ENCODE assay signal across 8 mouse cellular contexts in the genomic region with DNA sequence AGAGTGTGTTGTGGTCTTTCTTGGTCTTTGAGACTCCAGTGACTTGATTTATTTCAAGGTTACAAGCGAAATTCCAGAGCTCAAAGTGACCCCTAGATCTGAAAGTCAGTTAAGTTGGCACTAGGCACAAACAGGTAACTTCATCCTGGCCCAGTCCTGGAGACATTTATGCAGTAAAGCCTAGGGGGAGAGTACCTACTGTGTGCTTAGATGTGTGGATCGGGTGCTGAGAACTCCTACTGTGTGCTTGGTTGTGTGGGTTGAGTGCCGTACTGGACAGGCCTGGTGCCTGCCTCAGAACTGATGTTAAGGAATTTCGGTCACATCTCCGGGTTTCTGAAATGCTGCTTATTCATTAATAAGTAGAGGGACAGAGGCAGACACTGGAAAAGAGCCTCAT. TPM values are rescaled to one million over a fixed set of nuclear protein-coding genes. Genes with fewer than 3 reads are reported as not detected.
DNase-seq lines count a peak whose midpoint lies in the region; ATAC-seq and TF ChIP-seq lines count a peak whose summit lies in the region.

No protein-coding gene starts in this region.

- no peaks in the 10 kb centered on the region for H3K27me3 ChIP-seq in heart, embryonic 12.5 days (replicated peaks)
- no peaks in the 10 kb centered on the region for H3K27me3 ChIP-seq in C2C12 (ENCODE audit: control insufficient read depth, insufficient read depth, insufficient read length)
- no peaks in the 10 kb centered on the region for H3K27me3 ChIP-seq in forebrain, embryonic 12.5 days
- H3K27me3 ChIP-seq in liver, embryonic 13.5 days: no peaks in the 10 kb centered on the region

- peak overlapping the region; percentile 96 for H3K4me2 ChIP-seq in heart, embryonic 12.5 days
- H3K4me2 ChIP-seq in forebrain, embryonic 12.5 days: peak overlapping the region; percentile 92
- peak overlapping the region; percentile 82 for H3K4me2 ChIP-seq in liver, embryonic 13.5 days

- H3K9me3 ChIP-seq in heart, embryonic 12.5 days (replicated peaks): no peaks in the 10 kb centered on the region
- no peaks in the 10 kb centered on the region for H3K9me3 ChIP-seq in forebrain, embryonic 12.5 days
- H3K9me3 ChIP-seq in liver, embryonic 13.5 days (replicated peaks): no peaks in the 10 kb centered on the region

- no peak for ATAC-seq in heart, embryonic 12.5 days (ENCODE audit: insufficient number of reproducible peaks, low FRiP score)
- ATAC-seq in forebrain, embryonic 12.5 days (ENCODE audit: low FRiP score): no peak
- no peak for ATAC-seq in liver, embryonic 13.5 days (ENCODE audit: low read depth)
- no peak for ATAC-seq in monocyte, adult 5-6 weeks (replicated peaks; ENCODE audit: insufficient number of reproducible peaks, low FRiP score, low TSS enrichment, poor library complexity, severe bottlenecking)
- no peak for ATAC-seq in cerebellum, adult (ENCODE audit: insufficient number of reproducible peaks, low FRiP score, low TSS enrichment)
- no peak for ATAC-seq in frontal cortex, adult (ENCODE audit: low TSS enrichment)

- H3ac ChIP-seq in C2C12 (ENCODE audit: control insufficient read depth, insufficient read length, low read depth): peak overlapping the region; percentile 30

- H3K4me3 ChIP-seq in heart, embryonic 12.5 days: peak overlapping the region; percentile 92
- H3K4me3 ChIP-seq in C2C12 (ENCODE audit: insufficient read depth, poor library complexity, severe bottlenecking): peak overlapping the region; percentile 87
- peak overlapping the region; percentile 98 for H3K4me3 ChIP-seq in forebrain, embryonic 12.5 days (replicated peaks)
- H3K4me3 ChIP-seq in liver, embryonic 13.5 days (replicated peaks): peak overlapping the region; percentile 98

- H3K36me3 ChIP-seq in heart, embryonic 12.5 days: peaks cover 33% of the 10 kb centered on the region
- peaks cover 28% of the 10 kb centered on the region for H3K36me3 ChIP-seq in C2C12 (ENCODE audit: control insufficient read depth, insufficient read depth)
- peaks cover 38% of the 10 kb centered on the region for H3K36me3 ChIP-seq in forebrain, embryonic 12.5 days (replicated peaks)
- H3K36me3 ChIP-seq in liver, embryonic 13.5 days: peaks cover 43% of the 10 kb centered on the region

- peaks cover 37% of the 10 kb centered on the region for H3K79me2 ChIP-seq in C2C12 (ENCODE audit: control insufficient read depth, insufficient read depth)

- WGBS in heart, embryonic 12.5 days: 86% methylated on average over 5 of the region's 5 CpGs
- WGBS in forebrain, embryonic 12.5 days: 89% methylated on average over 5 of the region's 5 CpGs
- 85% methylated on average over 5 of the region's 5 CpGs for WGBS in liver, embryonic 13.5 days (ENCODE audit: insufficient replicate concordance)

- TF ChIP-seq CTCF in C2C12 (IDR thresholded peaks at IDR 0.05; ENCODE audit: control insufficient read depth, insufficient read depth, insufficient read length): no peak

- H3K4me1 ChIP-seq in heart, embryonic 12.5 days (replicated peaks): peaks cover 16% of the 10 kb centered on the region
- peaks cover 21% of the 10 kb centered on the region for H3K4me1 ChIP-seq in forebrain, embryonic 12.5 days
- peaks cover 36% of the 10 kb centered on the region for H3K4me1 ChIP-seq in liver, embryonic 13.5 days (replicated peaks)

- no peak for DNase-seq in heart, adult 8-10 months (ENCODE audit: low spot score)
- DNase-seq in liver, embryonic 13.5 days: no peak

- H3K79me3 ChIP-seq in C2C12 (ENCODE audit: low read depth): peaks cover 16% of the 10 kb centered on the region

- no peak overlapping the region for H3K27ac ChIP-seq in heart, embryonic 12.5 days (ENCODE audit: poor library complexity, severe bottlenecking)
- H3K27ac ChIP-seq in forebrain, embryonic 12.5 days: no peak overlapping the region
- H3K27ac ChIP-seq in liver, embryonic 13.5 days: no peak overlapping the region

- H3K9ac ChIP-seq in heart, embryonic 12.5 days: peak overlapping the region; percentile 95
- peak overlapping the region; percentile 92 for H3K9ac ChIP-seq in forebrain, embryonic 12.5 days
- peak overlapping the region; percentile 99 for H3K9ac ChIP-seq in liver, embryonic 13.5 days

TF ChIP-seq in C2C12, 6 proteins besides CTCF, POLR2A, EP300 and RAD21:
- TF ChIP-seq MYOG (IDR thresholded peaks at IDR 0.05; ENCODE audit: control insufficient read depth, extremely low read depth, insufficient read length): no peak
- TF ChIP-seq FOSL1 (IDR thresholded peaks at IDR 0.05; ENCODE audit: insufficient read depth, low read length, poor library complexity, severe bottlenecking): no peak
- TF ChIP-seq CEBPB (IDR thresholded peaks at IDR 0.05; ENCODE audit: low read depth): no peak
- no peak for TF ChIP-seq MAX (IDR thresholded peaks at IDR 0.05)
- no peak for TF ChIP-seq USF1 (IDR thresholded peaks at IDR 0.05; ENCODE audit: low read depth)
- TF ChIP-seq MYOD1 (IDR thresholded peaks at IDR 0.05; ENCODE audit: control insufficient read depth, insufficient read length, low read depth): no peak

RNA-seq across cellular contexts. Expression of gene Brap, which starts 1.1 kb away (rescaled TPM):
- 32.8 and 34.8 TPM in 2 replicates for polyA plus RNA-seq in heart, embryonic 12.5 days (2016; fragmentation: Nextera tagmentation; extraction: Ambion mirVana)
- 10 to 100 TPM; 26.0 to 30.9 (median 29.3) TPM for total RNA-seq in heart, adult 8-10 months (2022)
- 31.7 TPM for polyA plus RNA-seq in C2C12 (2012; fragmentation: generic; extraction: Trizol)
- 45.2 and 47.3 TPM in 2 replicates for polyA plus RNA-seq in forebrain, embryonic 12.5 days (2016; fragmentation: Nextera tagmentation; extraction: Ambion mirVana)
- polyA plus RNA-seq in liver, embryonic 13.5 days (2015; fragmentation: Nextera tagmentation; extraction: Ambion mirVana): 23.9 and 25.5 TPM in 2 replicates
- total RNA-seq in monocyte, adult 5-6 weeks (2017): 109 to 124 TPM (median 113 TPM) in 3 replicates

RNA-seq across cellular contexts. Expression of gene Acad10, which starts 1.2 kb away (rescaled TPM):
- polyA plus RNA-seq in heart, embryonic 12.5 days (2016; fragmentation: Nextera tagmentation; extraction: Ambion mirVana): 1.4 and 1.5 TPM in 2 replicates
- 10 to 100 TPM; 26.3 to 29.6 (median 26.9) TPM for total RNA-seq in heart, adult 8-10 months (2022)
- polyA plus RNA-seq in C2C12 (2012; fragmentation: generic; extraction: Trizol): 1.8 TPM
- 1.3 and 2.5 TPM in 2 replicates for polyA plus RNA-seq in forebrain, embryonic 12.5 days (2016; fragmentation: Nextera tagmentation; extraction: Ambion mirVana)
- polyA plus RNA-seq in liver, embryonic 13.5 days (2015; fragmentation: Nextera tagmentation; extraction: Ambion mirVana): 2.0 and 2.4 TPM in 2 replicates
- 1.7 to 3.4 TPM (median 2.6 TPM) in 3 replicates for total RNA-seq in monocyte, adult 5-6 weeks (2017)

RNA-seq across cellular contexts. Expression of gene Acad12, which starts 42.8 kb away (rescaled TPM):
- polyA plus RNA-seq in heart, embryonic 12.5 days (2016; fragmentation: Nextera tagmentation; extraction: Ambion mirVana): 5.8 and 6.1 TPM in 2 replicates
- total RNA-seq in heart, adult 8-10 months (2022): 100 to 1,000 TPM in 2 of 4 experiments, 10 to 100 TPM in 2; 97.0 to 106 (median 99.0) TPM
- polyA plus RNA-seq in C2C12 (2012; fragmentation: generic; extraction: Trizol): 0.77 TPM
- 1.3 and 2.0 TPM in 2 replicates for polyA plus RNA-seq in forebrain, embryonic 12.5 days (2016; fragmentation: Nextera tagmentation; extraction: Ambion mirVana)
- 1.4 TPM in 2 replicates for polyA plus RNA-seq in liver, embryonic 13.5 days (2015; fragmentation: Nextera tagmentation; extraction: Ambion mirVana)
- 0.10 to 6.7 TPM (median 0.96 TPM) in 3 replicates for total RNA-seq in monocyte, adult 5-6 weeks (2017)

RNA-seq across cellular contexts. Expression of gene Atxn2, which starts 49.6 kb away (rescaled TPM):
- polyA plus RNA-seq in heart, embryonic 12.5 days (2016; fragmentation: Nextera tagmentation; extraction: Ambion mirVana): 82.4 and 83.2 TPM in 2 replicates
- total RNA-seq in heart, adult 8-10 months (2022): 100 to 1,000 TPM; 143 to 153 (median 147) TPM
- polyA plus RNA-seq in C2C12 (2012; fragmentation: generic; extraction: Trizol): 69.9 TPM
- 58.9 and 77.1 TPM in 2 replicates for polyA plus RNA-seq in forebrain, embryonic 12.5 days (2016; fragmentation: Nextera tagmentation; extraction: Ambion mirVana)
- polyA plus RNA-seq in liver, embryonic 13.5 days (2015; fragmentation: Nextera tagmentation; extraction: Ambion mirVana): 16.0 and 17.6 TPM in 2 replicates
- total RNA-seq in monocyte, adult 5-6 weeks (2017): 24.4 to 49.0 TPM (median 40.7 TPM) in 3 replicates
